Mouse (Mus musculus) midbrain, embryonic 12.5 days (tissue): Measurements from ENCODE around the gene Atxn1. TPM values are rescaled to one million over a fixed set of nuclear protein-coding genes. Genes with fewer than 3 reads are reported as not detected.

Experiments
- ATAC-seq: fragments of 200-750 bp; cut with Nextera tagmentation; 2 replicates; pipeline ENCODE4 v1.8.0; 2017; ENCODE audit warnings: low read depth, moderate TSS enrichment, moderate library complexity; ENCODE audit not compliant: low FRiP score
- H3K27ac ChIP-seq: fragments of 300-500 bp; sonication (generic); replicated peaks from 2 replicates; pipeline ENCODE4 v1.5.1; 2016; ENCODE audit warnings: mild to moderate bottlenecking
- H3K27me3 ChIP-seq: fragments of 300-500 bp; sonication (generic); 2 replicates; pipeline ENCODE4 v1.6.1; 2016; ENCODE audit warnings: mild to moderate bottlenecking
- H3K36me3 ChIP-seq: fragments of 300-500 bp; sonication (generic); 2 replicates; pipeline ENCODE4 v1.6.1; 2016
- H3K4me1 ChIP-seq: fragments of 300-500 bp; sonication (generic); 2 replicates; pipeline ENCODE4 v1.6.1; 2016
- H3K4me2 ChIP-seq: fragments of 300-500 bp; sonication (generic); replicated peaks from 2 replicates; pipeline ENCODE4 v1.6.1; 2016; ENCODE audit warnings: mild to moderate bottlenecking, moderate library complexity
- H3K4me3 ChIP-seq: fragments of 300-500 bp; sonication (generic); 2 replicates; pipeline ENCODE4 v1.5.1; 2016; ENCODE audit warnings: mild to moderate bottlenecking
- H3K9ac ChIP-seq: fragments of 300-500 bp; sonication (generic); replicated peaks from 2 replicates; pipeline ENCODE4 v1.6.1; 2016; ENCODE audit warnings: mild to moderate bottlenecking, moderate library complexity
- H3K9me3 ChIP-seq: fragments of 300-500 bp; sonication (generic); 2 replicates; pipeline ENCODE4 v1.6.1; 2016; ENCODE audit warnings: mild to moderate bottlenecking
- WGBS: fragments of 180-500 bp; shearing (Covaris S2); methylation state at CpG from one replicate; pipeline ENCODE4 v1.1.7; 2016; 5-methylcytosine and 5-hydroxymethylcytosine counted together
- polyA plus RNA-seq: library from polyadenylated mRNA; unstranded; fragments of >200 nt; fragmentation: Nextera tagmentation; extraction: Ambion mirVana; gene quantifications from 2 replicates; pipeline ENCODE4 v1.2.1, GENCODE M21; 2016

The Atxn1 gene
- polyA plus RNA-seq, 1 experiment from 2014 or later: 4.2 TPM

DNA sequence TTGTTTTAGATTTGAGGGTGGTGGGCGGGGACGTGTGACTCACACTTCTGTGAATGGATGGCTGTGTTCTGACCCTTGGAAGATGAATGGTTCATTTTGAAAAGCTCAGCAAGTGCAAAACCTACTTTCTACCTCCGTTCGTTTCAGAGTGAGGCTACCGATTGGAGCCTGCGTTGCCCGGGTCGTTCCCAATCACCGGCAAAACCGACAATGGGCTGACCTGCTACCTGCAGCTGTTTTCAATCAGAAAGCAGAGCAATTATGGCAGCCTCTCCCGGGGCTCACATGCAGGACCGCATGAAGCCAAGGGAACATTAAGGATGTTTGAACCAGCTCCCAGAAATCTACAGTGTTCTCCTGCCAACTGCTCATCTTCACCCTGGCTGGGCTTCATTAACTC lies 382.5 kb downstream of the Atxn1 start:
- Histone ChIP-seq H3K4me2 (no peak overlapping the region), H3K36me3 (no peaks in the 10 kb centered on the region), H3K9me3 (no peaks in the 10 kb centered on the region), H3K4me1 (no peaks in the 10 kb centered on the region), H3K4me3 (no peak overlapping the region), H3K9ac (no peak overlapping the region), H3K27ac (no peak overlapping the region), H3K27me3 (no peaks in the 10 kb centered on the region)
- no peak for ATAC-seq
- 87% methylated on average over 12 of the region's 12 CpGs for WGBS

GRCm38 (mm10) chr13:45579751-45580150 lies 385.1 kb downstream of the Atxn1 start:
- no peaks in the 10 kb centered on the region for H3K36me3 ChIP-seq
- H3K4me2 ChIP-seq: no peak overlapping the region
- no peak overlapping the region for H3K9ac ChIP-seq
- H3K27ac ChIP-seq: no peak overlapping the region
- ATAC-seq: no peak
- H3K27me3 ChIP-seq: no peaks in the 10 kb centered on the region
- H3K9me3 ChIP-seq: no peaks in the 10 kb centered on the region
- WGBS: 94% methylated on average over 3 of the region's 3 CpGs
- no peaks in the 10 kb centered on the region for H3K4me1 ChIP-seq
- no peak overlapping the region for H3K4me3 ChIP-seq

GRCm38 (mm10) chr13:45577784-45578183 lies 387.0 kb downstream of the Atxn1 start:
- H3K4me2 ChIP-seq: no peak overlapping the region
- H3K9me3 ChIP-seq: no peaks in the 10 kb centered on the region
- H3K4me1 ChIP-seq: no peaks in the 10 kb centered on the region
- 54% methylated on average over 2 of the region's 2 CpGs for WGBS
- H3K36me3 ChIP-seq: no peaks in the 10 kb centered on the region
- no peaks in the 10 kb centered on the region for H3K27me3 ChIP-seq
- no peak for ATAC-seq
- H3K9ac ChIP-seq: no peak overlapping the region
- no peak overlapping the region for H3K4me3 ChIP-seq
- H3K27ac ChIP-seq: no peak overlapping the region

DNA sequence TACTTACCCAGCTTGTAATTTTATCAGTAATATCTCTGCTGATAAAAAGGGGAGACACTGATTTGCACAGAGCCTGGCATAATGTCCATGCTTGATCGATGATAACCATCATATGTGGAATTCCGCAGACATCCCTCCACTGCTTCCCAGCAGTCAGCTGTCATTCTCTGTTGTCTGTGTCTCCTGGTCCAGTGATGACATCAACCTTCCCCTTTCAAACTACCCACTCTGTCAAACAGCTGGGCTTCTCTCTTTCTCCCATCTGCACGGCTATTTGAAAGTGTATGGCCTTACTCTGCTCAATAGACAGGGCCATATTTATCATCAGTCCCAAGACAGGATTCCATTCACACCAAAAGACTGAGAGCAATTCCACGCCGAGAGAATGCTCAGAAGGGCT lies 387.4 kb downstream of the Atxn1 start:
- no peak overlapping the region for H3K4me3 ChIP-seq
- H3K27ac ChIP-seq: no peak overlapping the region
- H3K4me1 ChIP-seq: no peaks in the 10 kb centered on the region; the same call in 1 of the 2 replicates
- H3K9me3 ChIP-seq: no peaks in the 10 kb centered on the region
- no peak for ATAC-seq
- H3K9ac ChIP-seq: no peak overlapping the region
- H3K4me2 ChIP-seq: no peak overlapping the region
- 77% methylated on average over 5 of the region's 5 CpGs for WGBS
- H3K27me3 ChIP-seq: no peaks in the 10 kb centered on the region
- no peaks in the 10 kb centered on the region for H3K36me3 ChIP-seq

GRCm38 (mm10) chr13:45576185-45576584 lies 388.6 kb downstream of the Atxn1 start:
- Histone ChIP-seq H3K4me2 (no peak overlapping the region), H3K4me1 (peaks cover 6% of the 10 kb centered on the region; the same call in 1 of the 2 replicates), H3K9ac (no peak overlapping the region), H3K4me3 (no peak overlapping the region), H3K27me3 (no peaks in the 10 kb centered on the region), H3K9me3 (no peaks in the 10 kb centered on the region), H3K36me3 (no peaks in the 10 kb centered on the region), H3K27ac (no peak overlapping the region)
- no peak for ATAC-seq
- 89% methylated on average over 4 of the region's 4 CpGs for WGBS

DNA sequence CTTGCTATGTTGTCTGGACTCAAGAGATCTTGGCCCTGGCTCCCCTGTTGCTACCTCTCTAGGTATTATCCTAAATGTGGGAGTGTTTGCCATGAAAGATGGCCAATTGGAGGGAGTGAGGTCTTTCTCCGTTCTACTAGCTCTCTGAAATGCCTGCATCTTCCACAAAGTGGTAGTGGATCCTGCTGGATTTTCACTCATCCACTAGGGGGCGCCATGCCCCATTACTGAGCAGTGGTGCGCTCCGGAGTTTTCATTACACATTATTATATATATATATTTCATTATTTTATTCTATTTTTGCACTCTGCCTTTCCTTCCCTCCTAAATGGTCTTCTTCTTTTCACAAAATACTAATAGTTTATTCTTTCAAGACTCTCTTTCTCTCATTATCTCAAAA lies 392.0 kb downstream of the Atxn1 start:
- no peaks in the 10 kb centered on the region for H3K9me3 ChIP-seq
- no peak for ATAC-seq
- no peak overlapping the region for H3K9ac ChIP-seq
- H3K4me2 ChIP-seq: no peak overlapping the region
- no peak overlapping the region for H3K27ac ChIP-seq
- H3K27me3 ChIP-seq: no peaks in the 10 kb centered on the region
- no peaks in the 10 kb centered on the region for H3K36me3 ChIP-seq
- no peak overlapping the region for H3K4me3 ChIP-seq
- 39% methylated on average over 4 of the region's 4 CpGs for WGBS
- H3K4me1 ChIP-seq: peaks cover 6% of the 10 kb centered on the region; the same call in 1 of the 2 replicates

GRCm38 (mm10) chr13:45571795-45572262 lies 393.0 kb downstream of the Atxn1 start:
- Histone ChIP-seq H3K27me3 (no peaks in the 10 kb centered on the region), H3K4me3 (no peak overlapping the region), H3K4me2 (peak overlapping the region; percentile 16; the same call in 1 of the 2 replicates), H3K4me1 (peaks cover 6% of the 10 kb centered on the region; the same call in 1 of the 2 replicates), H3K36me3 (0 out of 2 replicates have a peak, but pooled peaks cover 5% of the 10 kb centered on the region), H3K9ac (no peak overlapping the region), H3K9me3 (no peaks in the 10 kb centered on the region), H3K27ac (peak overlapping the region; percentile 43; the same call in 1 of the 2 replicates)
- WGBS: 4% methylated on average over 6 of the region's 6 CpGs
- ATAC-seq: peak; percentile 68

GRCm38 (mm10) chr13:45569932-45570331 lies 394.9 kb downstream of the Atxn1 start:
- Histone ChIP-seq H3K4me1 (peaks cover 6% of the 10 kb centered on the region; the same call in 1 of the 2 replicates), H3K4me2 (no peak overlapping the region), H3K36me3 (0 out of 2 replicates have a peak, but pooled peaks cover 10% of the 10 kb centered on the region), H3K4me3 (no peak overlapping the region), H3K9ac (no peak overlapping the region), H3K27me3 (no peaks in the 10 kb centered on the region), H3K27ac (no peak overlapping the region), H3K9me3 (no peaks in the 10 kb centered on the region)
- 80% methylated on average over 7 of the region's 7 CpGs for WGBS
- ATAC-seq: no peak

DNA sequence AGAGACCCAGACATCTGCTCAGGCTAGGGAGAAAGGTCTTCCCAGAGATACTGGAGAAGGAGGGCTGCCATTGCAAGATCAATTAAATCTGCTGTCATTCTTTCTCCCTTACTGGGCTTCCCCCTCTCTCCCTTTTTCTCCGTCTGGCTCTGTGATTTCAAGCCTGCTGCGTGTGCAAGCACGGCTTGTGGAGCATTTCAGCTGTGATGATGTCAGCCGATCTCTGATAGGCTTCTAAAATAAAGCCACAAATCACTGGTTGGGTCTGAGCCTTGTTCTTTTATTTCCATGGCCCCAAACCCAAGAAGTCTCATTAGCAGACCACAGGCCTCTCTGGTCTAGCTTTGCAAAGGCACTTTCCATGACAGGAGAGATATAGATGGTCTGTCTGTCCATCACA lies 399.9 kb downstream of the Atxn1 start:
- H3K4me1 ChIP-seq: peaks cover 5% of the 10 kb centered on the region; the same call in 1 of the 2 replicates

GRCm38 (mm10) chr13:45562011-45562410 lies 402.8 kb downstream of the Atxn1 start:
- no peak overlapping the region for H3K27ac ChIP-seq
- H3K36me3 ChIP-seq: 0 out of 2 replicates have a peak, but pooled peaks cover 6% of the 10 kb centered on the region
- H3K9ac ChIP-seq: no peak overlapping the region
- H3K4me3 ChIP-seq: no peak overlapping the region
- H3K27me3 ChIP-seq: no peaks in the 10 kb centered on the region
- no peaks in the 10 kb centered on the region for H3K9me3 ChIP-seq
- no peak for ATAC-seq
- no peak overlapping the region for H3K4me2 ChIP-seq
- H3K4me1 ChIP-seq: peaks cover 9% of the 10 kb centered on the region
- WGBS: 85% methylated on average over 9 of the region's 9 CpGs

More for the DNA sequence above, 399.9 kb downstream of the Atxn1 start:
- 0 out of 2 replicates have a peak, but pooled peaks cover 10% of the 10 kb centered on the region for H3K36me3 ChIP-seq
- no peak overlapping the region for H3K27ac ChIP-seq
- H3K9me3 ChIP-seq: no peaks in the 10 kb centered on the region
- no peaks in the 10 kb centered on the region for H3K27me3 ChIP-seq
- 76% methylated on average over 4 of the region's 4 CpGs for WGBS
- H3K9ac ChIP-seq: no peak overlapping the region
- no peak for ATAC-seq
- no peak overlapping the region for H3K4me3 ChIP-seq
- no peak overlapping the region for H3K4me2 ChIP-seq

- Histone ChIP-seq H3K36me3 (no peaks in the 10 kb centered on the region), H3K4me2 (no peak overlapping the region), H3K4me1 (peaks cover 9% of the 10 kb centered on the region), H3K27me3 (no peaks in the 10 kb centered on the region), H3K9ac (no peak overlapping the region), H3K27ac (no peak overlapping the region), H3K4me3 (no peak overlapping the region), H3K9me3 (no peaks in the 10 kb centered on the region)
- 77% methylated on average over 7 of the region's 7 CpGs for WGBS
- ATAC-seq: no peak
These were observed 404.3 kb downstream of the Atxn1 start for GRCm38 (mm10) chr13:45560543-45560942.

DNA sequence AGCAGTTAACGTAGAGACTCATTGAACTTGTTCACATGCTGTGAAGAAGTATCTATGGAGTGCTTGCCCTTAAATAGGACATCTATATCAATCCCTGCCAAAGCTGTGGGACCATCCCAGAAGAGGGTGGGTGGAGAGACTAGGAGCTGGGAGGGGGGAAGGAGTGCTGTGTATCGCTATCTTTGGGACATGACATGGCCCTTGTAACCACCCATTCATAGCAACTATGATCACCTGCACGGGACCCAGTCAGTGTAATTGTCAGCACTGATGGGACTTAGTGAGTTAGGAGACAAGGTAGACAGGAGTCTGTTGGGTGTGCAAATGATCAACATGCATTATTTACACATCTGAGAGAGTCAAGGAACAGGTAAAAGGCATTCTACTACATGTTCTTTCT lies 405.6 kb downstream of the Atxn1 start:
- H3K4me2 ChIP-seq: no peak overlapping the region
- no peaks in the 10 kb centered on the region for H3K36me3 ChIP-seq
- no peak overlapping the region for H3K27ac ChIP-seq
- H3K9ac ChIP-seq: no peak overlapping the region
- H3K4me1 ChIP-seq: peaks cover 9% of the 10 kb centered on the region
- H3K9me3 ChIP-seq: no peaks in the 10 kb centered on the region
- no peak for ATAC-seq
- 84% methylated on average over 3 of the region's 3 CpGs for WGBS
- no peaks in the 10 kb centered on the region for H3K27me3 ChIP-seq
- H3K4me3 ChIP-seq: no peak overlapping the region

- Histone ChIP-seq H3K9ac (no peak overlapping the region), H3K4me2 (no peak overlapping the region), H3K4me1 (peaks cover 13% of the 10 kb centered on the region), H3K4me3 (no peak overlapping the region), H3K27me3 (no peaks in the 10 kb centered on the region), H3K27ac (no peak overlapping the region), H3K9me3 (no peaks in the 10 kb centered on the region), H3K36me3 (no peaks in the 10 kb centered on the region)
- 67% methylated on average over 4 of the region's 4 CpGs for WGBS
- ATAC-seq: no peak
These were observed 406.4 kb downstream of the Atxn1 start for GRCm38 (mm10) chr13:45558367-45558766.
